Mouse (Mus musculus) lung, adult 2 months (tissue): ENCODE data around the gene Crisp3.
"Not testable (repeated sequence)": the region's sequence is repeated elsewhere in the genome, so short reads cannot be mapped to it uniquely, and the experiment has no call there.

Source experiments
- CTCF ChIP-seq: fragments of 200-500 bp; IDR thresholded peaks from 2 replicates; pipeline ENCODE4 v1.5.1; 2011; ENCODE audit warnings: mild to moderate bottlenecking, low read length, control low read depth; ENCODE audit not compliant: insufficient read depth
- POLR2A ChIP-seq: fragments of 200-500 bp; IDR thresholded peaks from 2 replicates; pipeline ENCODE4 v1.6.1; 2011; ENCODE audit warnings: low read depth, mild to moderate bottlenecking, control low read depth, low read length, borderline replicate concordance; ENCODE audit errors: extremely low read depth

DNA sequence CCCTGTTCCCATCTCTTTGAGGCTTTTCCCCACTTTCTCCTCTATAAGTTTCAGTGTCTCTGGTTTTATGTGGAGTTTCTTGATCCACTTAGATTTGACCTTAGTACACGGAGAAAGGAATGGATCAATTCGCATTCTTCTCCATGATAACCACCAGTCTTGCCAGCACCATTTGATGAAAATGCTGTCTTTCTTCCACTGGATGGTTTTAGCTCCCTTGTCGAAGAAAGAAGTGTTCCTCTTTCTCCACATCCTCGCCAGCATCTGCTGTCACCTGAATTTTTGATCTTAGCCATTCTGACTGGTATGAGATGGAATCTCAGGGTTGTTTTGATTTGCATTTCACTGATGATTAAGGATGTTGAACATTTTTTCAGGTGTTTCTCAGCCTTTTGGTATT lies 51.9 kb downstream of the Crisp3 start:
- not testable (repeated sequence) for TF ChIP-seq POLR2A, CTCF
